Mouse (Mus musculus): Measurements from ENCODE around the gene Pds5a.

The Pds5a gene

GRCm38 (mm10) chr5:65565486-65565885 is 132.6 kb downstream of the Pds5a start:
- DNase-seq (ENCODE audit: low spot score in 2 of 2): no peak

DNA sequence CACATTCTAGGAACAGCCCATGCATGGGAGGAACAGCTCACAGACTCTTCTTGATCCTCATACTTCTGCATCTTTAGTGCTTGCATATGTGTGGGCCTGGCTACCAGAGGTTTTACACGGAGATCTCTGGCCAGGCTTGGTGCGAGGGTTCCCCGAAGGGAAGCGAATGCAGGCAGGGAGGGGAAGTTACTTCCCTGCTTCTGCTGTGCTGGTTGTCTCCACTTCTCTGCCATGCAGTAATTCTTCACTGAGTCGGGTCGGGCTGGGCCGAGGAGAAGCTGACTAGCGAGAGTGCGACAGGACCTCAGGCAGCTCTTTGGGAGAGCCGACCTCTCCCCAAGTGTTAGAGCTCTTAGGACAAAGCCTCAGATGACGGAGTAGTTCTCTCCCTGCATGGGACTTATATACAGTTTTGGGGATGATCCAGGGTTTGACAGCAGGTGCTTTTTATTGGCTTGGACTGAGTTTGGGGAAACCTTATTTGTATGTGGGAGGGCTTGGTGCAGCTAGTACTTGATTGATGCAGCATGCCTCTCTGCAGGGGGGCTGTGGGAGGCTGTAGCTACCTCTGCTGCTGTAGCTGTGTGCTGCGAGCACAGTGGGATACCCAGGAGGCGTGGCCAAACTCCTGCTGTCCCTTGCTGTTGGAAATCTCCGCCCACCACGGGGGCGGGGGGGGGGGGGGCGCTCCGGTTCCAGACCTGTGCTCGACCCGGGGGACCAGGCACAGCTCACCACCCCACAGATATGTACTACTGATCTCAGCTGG is 136.8 kb downstream of the Pds5a start:
- DNase-seq (ENCODE audit: low spot score in 2 of 2): no peak

GRCm38 (mm10) chr5:65557109-65557508 is 141.0 kb downstream of the Pds5a start:
- no peak for DNase-seq (ENCODE audit: low spot score in 2 of 2)
